Comparison of ENCODE assay signal across 15 mouse cellular contexts in genomic region chr16:36260585-36260984, GRCm38 (mm10). TPM values are rescaled to one million over a fixed set of nuclear protein-coding genes. Genes with fewer than 3 reads are reported as not detected.
"Had no signal": no experiment of that assay in that cellular context is flagged by ENCODE, and none has a peak within 500 bp of the region (broad histone marks: within the 10 kb centered on the region; RNA-seq: fewer than 3 reads in every experiment).

No protein-coding gene starts in this region.

RNA-seq across cellular contexts. Expression of gene Stfa1, which starts 16.2 kb away (rescaled TPM):
- total RNA-seq: monocyte, adult 5-6 weeks had no signal
- polyA plus RNA-seq: lung, adult 2 months; macrophage; spleen, adult 2 months; testis, adult 2 months; thymus, adult 2 months; urinary bladder, adult 2 months had no signal

RNA-seq across cellular contexts. Expression of gene 2010005H15Rik, which starts 39.3 kb away (rescaled TPM):
- total RNA-seq: midbrain, postnatal 0 days; monocyte, adult 5-6 weeks; neutrophil, adult 5-6 weeks had no signal
- polyA plus RNA-seq: macrophage; midbrain, embryonic 11.5 days; midbrain, embryonic 13.5 days; midbrain, embryonic 15.5 days; midbrain, postnatal 0 days; neural tube, embryonic 12.5 days; neural tube, embryonic 14.5 days; spleen, adult 2 months; testis, adult 2 months had no signal

RNA-seq across cellular contexts. Expression of gene Gm5416, which starts 50.4 kb away (rescaled TPM):
- total RNA-seq: midbrain, postnatal 0 days; monocyte, adult 5-6 weeks; neutrophil, adult 5-6 weeks had no signal
- polyA plus RNA-seq: lung, adult 2 months; lung, embryonic 15.5 days; macrophage; midbrain, embryonic 11.5 days; midbrain, embryonic 13.5 days; midbrain, embryonic 15.5 days; midbrain, postnatal 0 days; neural tube, embryonic 12.5 days; neural tube, embryonic 14.5 days; spleen, adult 2 months; thymus, adult 2 months; urinary bladder, adult 2 months had no signal
